Mouse (Mus musculus): Measurements from ENCODE around the gene Tctex1d4.

- TF ChIP-seq CTCF (IDR thresholded peaks at IDR 0.05; ENCODE audit: insufficient read depth, low read length) (no peak), POLR2A (IDR thresholded peaks at IDR 0.05; ENCODE audit: borderline replicate concordance, extremely low read depth, low read depth, low read length) (no peak)
Measured at GRCm38 (mm10) chr4:117132794-117133143, 6.2 kb downstream of the Tctex1d4 start.
